Mouse (Mus musculus) lung, adult 2 months (tissue): ENCODE measurements around the gene Ttc39d.

Experiments used
- CTCF ChIP-seq: fragments of 200-500 bp; IDR thresholded peaks from 2 replicates; pipeline ENCODE4 v1.5.1; 2011; ENCODE audit warnings: mild to moderate bottlenecking, low read length, control low read depth; ENCODE audit not compliant: insufficient read depth
- POLR2A ChIP-seq: fragments of 200-500 bp; IDR thresholded peaks from 2 replicates; pipeline ENCODE4 v1.6.1; 2011; ENCODE audit warnings: low read depth, mild to moderate bottlenecking, control low read depth, low read length, borderline replicate concordance; ENCODE audit errors: extremely low read depth

- TF ChIP-seq CTCF (no peak), POLR2A (no peak)
Observed at GRCm38 (mm10) chr17:80267065-80267464, 59.8 kb downstream of the Ttc39d start.
